Mouse (Mus musculus) gastrocnemius, postnatal 14 days (tissue): ENCODE measurements around the gene Maml1. TPM values are rescaled to one million over a fixed set of nuclear protein-coding genes. Genes with fewer than 3 reads are reported as not detected.

Experiments
- DNase-seq: peaks from one replicate; pipeline ENCODE4 v3.0.0; 2021; ENCODE audit warnings: mixed read lengths
- intact Hi-C: fragments of 180-260 bp; cut with DNase I; formaldehyde crosslinking; loops from one replicate; pipeline ENCODE4 v1.15.1; 2025; ENCODE audit warnings: low total_unique reads
- microRNA-seq, 2 experiments: library from miRNA; unstranded; fragments of <30 nt; microRNA quantifications; one replicate each; pipeline ENCODE4 v1.2.0; 2021
- total RNA-seq, 2 experiments: library from RNA; stranded (reverse); gene quantifications; 2 replicates each; pipeline ENCODE4 v1.2.3; 2021

Maml1 gene
- total RNA-seq, 2 experiments from 2014 or later: 9.0 to 9.1 TPM

GRCm38 (mm10) chr11:50208039-50208438, 84.1 kb downstream of the Maml1 start:
- intact Hi-C loops: no loop called here
- DNase-seq: no peak

- no peak for DNase-seq
- intact Hi-C loops: no loop called here
Measured at GRCm38 (mm10) chr11:50207344-50207743, 84.8 kb downstream of the Maml1 start.

- no peak for DNase-seq
- intact Hi-C loops: no loop called here
Measured at GRCm38 (mm10) chr11:50206037-50206436, 86.1 kb downstream of the Maml1 start.

Small RNA genes within 50 kb of the gene (microRNA-seq; reads per million reads assigned to microRNA genes)
- 0 to 0.50 reads per million in 2 experiments for gene Mir6919

Other genes with a start within 250 kb of the Maml1 start
- gene Tbc1d9b, start 160.9 kb downstream of the Maml1 start, total RNA-seq: 10 to 100 TPM; 22.7 to 23.4 TPM
- 1 to 10 TPM; 5.0 to 5.4 TPM for gene Mrnip, start 117.9 kb downstream of the Maml1 start, total RNA-seq
- 100 to 1,000 TPM; 217 to 261 TPM for gene Sqstm1, start 81.5 kb downstream of the Maml1 start, total RNA-seq
- 10 to 100 TPM; 24.8 to 25.5 TPM for gene Mgat4b, start 81.4 kb downstream of the Maml1 start, total RNA-seq
- 1 to 10 TPM; 1.9 to 2.0 TPM for gene Ltc4s, start 53.7 kb downstream of the Maml1 start, total RNA-seq
- gene Canx, start 33.4 kb upstream of the Maml1 start, total RNA-seq: 100 to 1,000 TPM; 104 to 133 TPM
- not detected for gene Cby3, start 62.2 kb upstream of the Maml1 start, total RNA-seq
- 10 to 100 TPM; 77.9 to 81.6 TPM for gene Hnrnph1, start 84.7 kb upstream of the Maml1 start, total RNA-seq
- 10 to 100 TPM; 17.4 to 18.2 TPM for gene Rufy1, start 138.8 kb upstream of the Maml1 start, total RNA-seq